Mouse (Mus musculus) small intestine, adult 2 months (tissue): Measurements from ENCODE around the gene Pemt. TPM values are rescaled to one million over a fixed set of nuclear protein-coding genes. Genes with fewer than 3 reads are reported as not detected.

Experiments used
- H3K27ac ChIP-seq: fragments of 200-500 bp; 2 replicates; pipeline ENCODE4 v1.5.1; 2012; ENCODE audit warnings: low read depth, low read length, control low read depth, inconsistent platforms; ENCODE audit not compliant: insufficient read depth
- H3K27me3 ChIP-seq: fragments of 200-500 bp; 2 replicates; pipeline ENCODE4 v1.6.1; 2012; ENCODE audit warnings: mild to moderate bottlenecking, moderate library complexity, low read length, inconsistent platforms; ENCODE audit not compliant: control insufficient read depth, insufficient read depth
- H3K36me3 ChIP-seq: fragments of 200-500 bp; 2 replicates; pipeline ENCODE4 v1.6.1; 2012; ENCODE audit warnings: mild to moderate bottlenecking, low read length, control low read depth, inconsistent platforms; ENCODE audit not compliant: control insufficient read depth, insufficient read depth
- H3K4me1 ChIP-seq: fragments of 200-500 bp; 2 replicates; pipeline ENCODE4 v1.6.1; 2012; ENCODE audit warnings: low read length, inconsistent platforms, mixed read lengths; ENCODE audit not compliant: control insufficient read depth, insufficient read depth, insufficient read length
- H3K4me3 ChIP-seq: fragments of 200-500 bp; 2 replicates; pipeline ENCODE4 v1.5.1; 2012; ENCODE audit warnings: low read depth, mild to moderate bottlenecking, control low read depth, inconsistent platforms, low read length, moderate library complexity
- CTCF ChIP-seq: fragments of 200-500 bp; IDR thresholded peaks from 2 replicates; pipeline ENCODE4 v1.5.1; 2012; ENCODE audit warnings: low read depth, mild to moderate bottlenecking, control low read depth, inconsistent platforms, low read length, moderate library complexity, mixed read lengths; ENCODE audit not compliant: insufficient replicate concordance, insufficient read length; ENCODE audit errors: extremely low read depth
- POLR2A ChIP-seq: fragments of 200-500 bp; IDR thresholded peaks from 2 replicates; pipeline ENCODE4 v1.6.1; 2012; ENCODE audit warnings: low read depth, mild to moderate bottlenecking, control low read depth, inconsistent platforms, low read length, moderate library complexity
- WGBS: fragments of 180-500 bp; shearing (Covaris S2); methylation state at CpG from one replicate; pipeline ENCODE4 v1.1.7; 2018; 5-methylcytosine and 5-hydroxymethylcytosine counted together
- polyA plus RNA-seq: library from polyadenylated mRNA; depleted of rRNA; stranded (reverse); fragments of >200 nt; gene quantifications from 2 replicates; pipeline ENCODE4 v1.2.3, GENCODE M21; 2012; rRNA removed

Gene Pemt
- polyA plus RNA-seq, 1 experiment = 3.6 TPM

DNA sequence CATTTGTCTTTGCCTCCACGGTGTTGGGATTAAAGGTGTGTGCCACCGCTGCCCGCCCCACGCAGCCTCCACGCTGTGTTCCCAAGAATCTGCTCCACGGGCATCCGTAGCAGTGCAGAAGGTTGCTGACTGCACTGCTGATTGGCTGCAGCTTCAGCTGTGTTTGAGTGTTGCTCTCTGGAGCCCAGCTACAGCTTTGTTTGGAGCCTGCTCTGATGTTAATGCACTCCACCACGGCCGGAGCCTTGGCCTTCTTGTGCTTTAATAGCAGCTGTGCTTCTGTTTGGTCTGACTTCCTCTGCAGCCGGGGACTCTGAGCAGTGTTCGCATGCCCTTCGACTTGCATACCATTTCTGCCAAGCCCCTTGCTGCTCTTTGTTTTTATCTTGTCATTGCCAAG lies 112.3 kb downstream of the Pemt start:
- Histone ChIP-seq H3K4me3 (no peak overlapping the region), H3K27me3 (no peaks in the 10 kb centered on the region), H3K27ac (no peak overlapping the region), H3K36me3 (no peaks in the 10 kb centered on the region), H3K4me1 (peaks cover 31% of the 10 kb centered on the region; the same call in 1 of the 2 replicates)
- WGBS = 74% methylated on average over 12 of the region's 12 CpGs
- TF ChIP-seq CTCF = no peak
- no peak for TF ChIP-seq POLR2A

DNA sequence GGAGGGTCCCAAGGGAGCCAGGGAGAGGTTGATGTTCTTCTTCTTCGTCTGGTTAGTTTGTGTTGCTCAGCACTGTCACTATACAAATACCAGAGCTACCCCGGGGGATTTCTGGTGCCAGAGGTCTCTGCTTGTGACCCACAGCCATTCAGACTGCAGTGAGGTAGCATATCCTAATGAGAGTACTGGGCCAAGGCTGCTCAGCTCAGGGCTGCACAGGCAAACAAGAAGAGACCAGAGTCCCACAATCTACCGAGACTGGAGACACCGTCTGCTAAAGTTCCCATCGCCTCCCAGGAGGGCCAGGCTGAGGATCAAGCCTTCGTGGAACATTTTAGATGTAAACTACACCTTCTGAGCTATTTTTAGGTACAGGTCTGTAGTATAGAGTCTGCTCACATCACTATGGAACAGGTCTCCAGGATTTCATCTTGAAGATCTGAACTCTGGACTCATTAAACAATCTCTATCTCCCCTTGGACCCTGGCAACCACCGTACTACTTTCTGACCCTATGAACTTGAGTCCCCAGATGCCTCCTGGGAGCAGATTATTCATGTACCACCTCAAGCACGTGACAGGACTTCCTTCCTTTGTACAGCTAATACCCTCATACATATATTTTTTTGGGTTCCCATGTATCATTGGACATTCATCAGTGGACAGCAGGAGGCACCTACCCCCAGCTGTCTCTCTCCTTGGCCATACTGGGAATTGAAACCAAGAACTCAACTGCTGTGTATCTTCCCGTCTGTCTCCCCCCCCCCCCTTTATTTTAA lies 113.5 kb downstream of the Pemt start:
- Histone ChIP-seq H3K36me3 (no peaks in the 10 kb centered on the region), H3K27me3 (no peaks in the 10 kb centered on the region), H3K27ac (peak overlapping the region; percentile 77), H3K4me3 (no peak overlapping the region), H3K4me1 (peaks cover 31% of the 10 kb centered on the region; the same call in 1 of the 2 replicates)
- WGBS = 19% methylated on average over 9 of the region's 9 CpGs
- no peak for TF ChIP-seq POLR2A
- no peak for TF ChIP-seq CTCF

DNA sequence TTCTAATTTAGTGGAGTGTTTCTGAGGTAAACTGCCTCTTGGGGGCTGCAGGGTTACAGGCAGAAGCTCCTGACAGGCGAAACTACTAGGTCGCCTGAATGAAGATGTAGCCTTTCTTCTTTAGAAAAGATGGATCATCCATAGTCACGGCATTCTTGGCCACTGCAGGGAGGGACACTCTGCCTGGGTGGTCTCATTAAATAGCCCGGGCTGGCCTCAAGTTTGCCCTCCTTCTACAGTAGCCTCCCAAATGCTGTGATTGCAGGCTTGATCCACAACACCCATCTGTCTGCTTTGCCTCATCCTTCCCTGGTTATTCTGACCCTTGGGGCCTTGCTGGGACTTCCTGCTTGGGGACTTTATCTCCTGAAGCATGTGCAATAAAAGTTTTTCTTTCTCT lies 116.3 kb downstream of the Pemt start:
- H3K4me3 ChIP-seq = no peak overlapping the region
- peaks cover 31% of the 10 kb centered on the region; the same call in 1 of the 2 replicates for H3K4me1 ChIP-seq
- H3K27me3 ChIP-seq = no peaks in the 10 kb centered on the region
- no peaks in the 10 kb centered on the region for H3K36me3 ChIP-seq
- WGBS = 66% methylated on average over 4 of the region's 4 CpGs
- no peak overlapping the region for H3K27ac ChIP-seq
- TF ChIP-seq POLR2A (no peak), CTCF (no peak)

DNA sequence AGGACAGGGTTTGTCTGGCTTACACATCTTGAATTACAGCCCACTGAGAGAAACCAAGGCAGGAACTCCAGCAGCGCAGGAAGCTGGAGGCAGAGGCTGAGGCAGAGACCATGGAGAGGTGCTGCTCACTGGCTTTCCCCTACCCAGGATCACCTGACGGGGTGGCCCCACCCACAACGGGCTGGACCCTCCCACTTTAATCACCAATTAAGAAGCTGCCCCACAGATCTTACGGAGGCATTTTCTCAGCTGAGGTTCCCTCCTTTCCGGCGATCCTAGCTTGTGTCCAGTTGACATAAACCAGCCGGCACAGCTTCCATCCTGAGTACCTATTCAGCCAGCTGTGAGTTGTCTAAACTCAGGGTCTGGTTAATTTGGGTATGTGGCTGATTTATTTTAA lies 125.0 kb downstream of the Pemt start:
- Histone ChIP-seq H3K36me3 (no peaks in the 10 kb centered on the region), H3K27me3 (no peaks in the 10 kb centered on the region), H3K4me3 (peak overlapping the region; percentile 25), H3K27ac (no peak overlapping the region), H3K4me1 (no peaks in the 10 kb centered on the region)
- WGBS = 36% methylated on average over 7 of the region's 7 CpGs
- TF ChIP-seq CTCF (no peak), POLR2A (no peak)

Other genes with a start within 250 kb of the Pemt start
- 9.9 and 23.8 TPM in 2 replicates for gene Flcn, start 236.5 kb downstream of the Pemt start, polyA plus RNA-seq
- gene Nt5m, start 207.0 kb downstream of the Pemt start, polyA plus RNA-seq = 15.7 and 29.4 TPM in 2 replicates
- 6.0 and 9.5 TPM in 2 replicates for gene Cops3, start 206.7 kb downstream of the Pemt start, polyA plus RNA-seq
- 13.5 and 19.7 TPM in 2 replicates for gene Med9, start 98.3 kb downstream of the Pemt start, polyA plus RNA-seq
- 0.53 and 1.1 TPM in 2 replicates for gene Rasd1, start 81.5 kb downstream of the Pemt start, polyA plus RNA-seq
- 17.6 and 24.3 TPM in 2 replicates for gene Rai1, start 58.5 kb upstream of the Pemt start, polyA plus RNA-seq
- 92.9 and 154 TPM in 2 replicates for gene Srebf1, start 176.1 kb upstream of the Pemt start, polyA plus RNA-seq